Mouse (Mus musculus) bone marrow, adult 2 months (tissue): ENCODE measurements around the gene Dzip1.

ENCODE experiments used
- CTCF ChIP-seq: fragments of 200-500 bp; IDR thresholded peaks from 2 replicates; pipeline ENCODE4 v1.5.1; 2011; ENCODE audit warnings: low read length, control low read depth; ENCODE audit not compliant: control insufficient read depth, insufficient read depth
- POLR2A ChIP-seq: fragments of 200-500 bp; IDR thresholded peaks from 2 replicates; pipeline ENCODE4 v1.6.1; 2011; ENCODE audit warnings: low read depth, mild to moderate bottlenecking, control low read depth, low read length, borderline replicate concordance; ENCODE audit not compliant: control insufficient read depth

DNA sequence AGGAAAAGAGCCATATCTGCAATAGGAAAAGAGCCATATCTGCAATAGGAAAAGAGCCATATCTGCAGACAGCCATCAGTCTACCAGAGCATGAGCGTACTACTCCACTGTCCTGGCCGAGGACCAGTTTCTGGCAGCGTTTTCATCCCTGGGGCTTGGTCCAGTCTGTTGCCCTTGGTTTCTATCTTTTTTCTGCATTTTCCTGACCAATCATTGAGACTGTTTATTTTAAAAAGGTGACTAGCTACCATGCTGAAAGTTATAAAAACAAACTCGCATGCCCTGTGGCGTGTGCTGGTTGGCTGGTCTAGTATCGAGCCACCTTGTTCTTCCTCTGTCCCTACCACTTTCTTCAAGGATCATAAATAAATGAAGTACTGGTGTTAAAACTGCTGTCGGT is 30.0 kb downstream of the Dzip1 start:
- no peak for TF ChIP-seq CTCF
- TF ChIP-seq POLR2A = no peak
